Mouse (Mus musculus) hindbrain, embryonic 16.5 days (tissue): ENCODE results near the gene Ankrd2. TPM values are rescaled to one million over a fixed set of nuclear protein-coding genes. Genes with fewer than 3 reads are reported as not detected.

Experiments
- ATAC-seq: fragments of 200-750 bp; cut with Nextera tagmentation; 2 replicates; pipeline ENCODE4 v1.8.0; 2017; ENCODE audit warnings: moderate TSS enrichment, moderate library complexity
- H3K27ac ChIP-seq: fragments of 300-500 bp; sonication (generic); 2 replicates; pipeline ENCODE4 v1.5.1; 2014; ENCODE audit warnings: low read depth, mild to moderate bottlenecking, control low read depth, low read length, moderate library complexity
- H3K27me3 ChIP-seq: fragments of 300-500 bp; sonication (generic); replicated peaks from 2 replicates; pipeline ENCODE4 v1.6.1; 2014; ENCODE audit warnings: low read length; ENCODE audit not compliant: control insufficient read depth, insufficient read depth
- H3K36me3 ChIP-seq: fragments of 300-500 bp; sonication (generic); 2 replicates; pipeline ENCODE4 v1.6.1; 2014; ENCODE audit warnings: mild to moderate bottlenecking, low read length, moderate library complexity, mixed read lengths; ENCODE audit not compliant: control insufficient read depth, insufficient read depth
- H3K4me1 ChIP-seq: fragments of 300-500 bp; sonication (generic); 2 replicates; pipeline ENCODE4 v1.6.1; 2014; ENCODE audit warnings: low read depth, low read length; ENCODE audit not compliant: control insufficient read depth, insufficient read depth
- H3K4me2 ChIP-seq: fragments of 300-500 bp; sonication (generic); 2 replicates; pipeline ENCODE4 v1.6.1; 2014; ENCODE audit warnings: mild to moderate bottlenecking, low read length, control low read depth, moderate library complexity
- H3K4me3 ChIP-seq: fragments of 300-500 bp; sonication (generic); 2 replicates; pipeline ENCODE4 v1.5.1; 2014; ENCODE audit warnings: mild to moderate bottlenecking, low read length, control low read depth, moderate library complexity
- H3K9ac ChIP-seq: fragments of 300-500 bp; sonication (generic); 2 replicates; pipeline ENCODE4 v1.6.1; 2014; ENCODE audit warnings: low read depth, mild to moderate bottlenecking, control low read depth, low read length, moderate library complexity
- H3K9me3 ChIP-seq: fragments of 300-500 bp; sonication (generic); 2 replicates; pipeline ENCODE4 v1.6.1; 2014; ENCODE audit warnings: mild to moderate bottlenecking, low read length, moderate library complexity; ENCODE audit not compliant: control insufficient read depth
- WGBS: fragments of 180-500 bp; shearing (Covaris S2); extraction: QIAGEN DNeasy Blood & Tissue Kit; methylation state at CpG from one replicate; pipeline ENCODE4 v1.1.7; 2014; 5-methylcytosine and 5-hydroxymethylcytosine counted together
- polyA plus RNA-seq: library from polyadenylated mRNA; unstranded; fragments of >200 nt; fragmentation: Nextera tagmentation; extraction: Ambion mirVana; gene quantifications from 2 replicates; pipeline ENCODE4 v1.2.1, GENCODE M21; 2015

Ankrd2 gene
- polyA plus RNA-seq, 1 experiment from 2014 or later: 1.1 TPM

GRCm38 (mm10) chr19:42009067-42009466 is 26.7 kb upstream of the Ankrd2 start:
- no peak overlapping the region for H3K4me3 ChIP-seq
- no peaks in the 10 kb centered on the region for H3K27me3 ChIP-seq
- H3K4me1 ChIP-seq: no peaks in the 10 kb centered on the region; the same call in none of the 2 replicates
- peak; percentile 48; the same call in 1 of the 2 replicates for ATAC-seq
- no peak overlapping the region for H3K27ac ChIP-seq
- H3K36me3 ChIP-seq: no peaks in the 10 kb centered on the region
- H3K4me2 ChIP-seq: no peak overlapping the region
- H3K9me3 ChIP-seq: no peaks in the 10 kb centered on the region
- H3K9ac ChIP-seq: no peak overlapping the region
- WGBS: 65% methylated on average over 7 of the region's 7 CpGs

DNA sequence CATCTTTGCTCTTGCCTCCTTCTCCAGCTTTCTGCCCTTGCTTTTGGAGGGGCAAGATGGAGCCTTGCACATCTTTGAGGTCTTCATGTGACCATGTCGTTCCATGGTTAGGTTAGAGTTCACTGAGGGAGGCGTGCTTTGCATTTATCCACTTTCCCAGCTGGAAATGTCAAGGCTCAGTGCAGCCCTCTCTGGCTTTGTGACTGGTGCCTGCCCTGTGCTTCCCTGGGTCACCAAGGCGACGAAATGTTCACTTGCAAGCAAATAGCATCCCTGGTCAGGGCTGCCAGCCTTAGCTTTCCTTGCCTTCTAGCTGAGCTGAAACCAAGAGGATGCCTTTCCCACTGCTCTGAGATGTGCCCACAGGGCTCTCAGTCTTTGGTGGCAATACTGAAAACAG is 25.4 kb upstream of the Ankrd2 start:
- ATAC-seq: peak; percentile 42; the same call in 1 of the 2 replicates

DNA sequence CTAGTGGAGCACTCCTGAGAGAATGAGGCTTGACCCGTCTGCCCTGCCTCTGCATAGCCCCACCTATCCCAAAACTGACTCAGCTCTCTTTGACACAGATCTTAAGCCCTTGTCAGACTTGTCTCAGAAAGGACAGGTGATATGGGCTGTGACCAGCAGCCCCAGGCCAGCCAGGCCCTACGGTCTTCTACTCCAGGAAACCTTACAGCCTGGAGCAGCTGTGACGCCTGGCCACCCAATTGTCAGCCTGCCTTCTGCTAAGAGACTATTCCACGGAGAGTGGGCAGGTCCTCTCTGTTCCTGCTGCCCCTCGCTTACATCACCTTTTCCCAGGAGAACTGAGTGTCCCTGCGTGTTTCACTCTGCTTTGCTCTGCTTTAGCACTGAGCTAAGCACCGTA is 24.7 kb upstream of the Ankrd2 start:
- H3K4me1 ChIP-seq: no peaks in the 10 kb centered on the region
- H3K4me3 ChIP-seq: no peak overlapping the region
- no peak overlapping the region for H3K4me2 ChIP-seq
- H3K9me3 ChIP-seq: no peaks in the 10 kb centered on the region
- ATAC-seq: no peak
- H3K36me3 ChIP-seq: no peaks in the 10 kb centered on the region
- H3K27me3 ChIP-seq: no peaks in the 10 kb centered on the region
- H3K9ac ChIP-seq: no peak overlapping the region
- no peak overlapping the region for H3K27ac ChIP-seq
- 80% methylated on average over 7 of the region's 7 CpGs for WGBS

More for the DNA sequence above, 25.4 kb upstream of the Ankrd2 start:
- Histone ChIP-seq H3K27ac (no peak overlapping the region), H3K27me3 (no peaks in the 10 kb centered on the region), H3K4me3 (no peak overlapping the region), H3K4me1 (no peaks in the 10 kb centered on the region; the same call in 1 of the 2 replicates), H3K9ac (no peak overlapping the region), H3K36me3 (no peaks in the 10 kb centered on the region), H3K4me2 (no peak overlapping the region), H3K9me3 (no peaks in the 10 kb centered on the region)
- WGBS: 35% methylated on average over 4 of the region's 4 CpGs

GRCm38 (mm10) chr19:42014231-42014825 is 21.5 kb upstream of the Ankrd2 start:
- H3K27ac ChIP-seq: no peak overlapping the region
- no peak overlapping the region for H3K9ac ChIP-seq
- H3K4me2 ChIP-seq: no peak overlapping the region
- H3K9me3 ChIP-seq: no peaks in the 10 kb centered on the region
- H3K27me3 ChIP-seq: no peaks in the 10 kb centered on the region
- no peak overlapping the region for H3K4me3 ChIP-seq
- no peak for ATAC-seq
- peaks cover 5% of the 10 kb centered on the region for H3K4me1 ChIP-seq
- H3K36me3 ChIP-seq: no peaks in the 10 kb centered on the region
- WGBS: 94% methylated on average over 3 of the region's 3 CpGs

GRCm38 (mm10) chr19:42015001-42015400 is 20.8 kb upstream of the Ankrd2 start:
- 88% methylated on average over 6 of the region's 6 CpGs for WGBS
- ATAC-seq: no peak
- no peaks in the 10 kb centered on the region for H3K9me3 ChIP-seq

GRCm38 (mm10) chr19:42016251-42016650 is 19.5 kb upstream of the Ankrd2 start:
- Histone ChIP-seq H3K9ac (no peak overlapping the region), H3K4me1 (peaks cover 5% of the 10 kb centered on the region), H3K4me2 (no peak overlapping the region), H3K4me3 (no peak overlapping the region), H3K27me3 (no peaks in the 10 kb centered on the region), H3K27ac (no peak overlapping the region), H3K9me3 (no peaks in the 10 kb centered on the region), H3K36me3 (no peaks in the 10 kb centered on the region)
- ATAC-seq: no peak
- 66% methylated on average over 4 of the region's 4 CpGs for WGBS

More at GRCm38 (mm10) chr19:42015001-42015400, 20.8 kb upstream of the Ankrd2 start:
- no peak overlapping the region for H3K9ac ChIP-seq
- no peaks in the 10 kb centered on the region for H3K36me3 ChIP-seq
- H3K27me3 ChIP-seq: no peaks in the 10 kb centered on the region
- no peak overlapping the region for H3K4me2 ChIP-seq
- no peak overlapping the region for H3K27ac ChIP-seq
- peaks cover 5% of the 10 kb centered on the region for H3K4me1 ChIP-seq
- H3K4me3 ChIP-seq: no peak overlapping the region

DNA sequence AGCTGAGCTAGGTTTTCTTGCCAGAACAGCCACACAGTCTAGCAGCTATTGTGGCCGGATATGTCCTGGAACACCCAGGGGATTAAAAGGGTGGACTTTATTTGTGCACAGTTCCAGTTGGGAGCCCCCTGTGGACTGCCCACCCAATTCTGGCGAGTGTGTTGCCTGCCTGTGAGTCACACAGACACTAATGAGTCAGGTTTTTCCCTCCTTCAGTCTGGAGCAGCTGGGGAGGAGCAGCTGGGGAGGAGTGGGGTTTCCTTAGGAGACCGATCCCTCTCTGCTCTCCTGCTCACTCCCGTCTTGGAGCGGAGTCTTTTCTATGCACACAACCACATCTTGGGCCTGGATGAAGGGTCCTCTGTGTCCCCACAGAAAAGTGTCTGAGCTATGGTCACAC is 19.0 kb upstream of the Ankrd2 start:
- H3K27me3 ChIP-seq: no peaks in the 10 kb centered on the region
- ATAC-seq: 0 out of 2 replicates have a peak, but pooled peaks have one; percentile 12
- no peaks in the 10 kb centered on the region for H3K36me3 ChIP-seq
- no peaks in the 10 kb centered on the region for H3K9me3 ChIP-seq
- peaks cover 5% of the 10 kb centered on the region for H3K4me1 ChIP-seq
- WGBS: 61% methylated on average over 5 of the region's 5 CpGs
- no peak overlapping the region for H3K9ac ChIP-seq
- H3K4me3 ChIP-seq: no peak overlapping the region
- H3K4me2 ChIP-seq: no peak overlapping the region
- H3K27ac ChIP-seq: peak overlapping the region; percentile 55

GRCm38 (mm10) chr19:42017399-42018247 is 18.2 kb upstream of the Ankrd2 start:
- Histone ChIP-seq H3K9ac (no peak overlapping the region), H3K4me2 (no peak overlapping the region), H3K9me3 (no peaks in the 10 kb centered on the region), H3K4me1 (peaks cover 5% of the 10 kb centered on the region), H3K4me3 (no peak overlapping the region), H3K36me3 (no peaks in the 10 kb centered on the region), H3K27me3 (no peaks in the 10 kb centered on the region), H3K27ac (peak overlapping the region; percentile 55)
- WGBS: 71% methylated on average over 8 of the region's 8 CpGs
- 0 out of 2 replicates have a peak, but pooled peaks have one; percentile 34 for ATAC-seq

DNA sequence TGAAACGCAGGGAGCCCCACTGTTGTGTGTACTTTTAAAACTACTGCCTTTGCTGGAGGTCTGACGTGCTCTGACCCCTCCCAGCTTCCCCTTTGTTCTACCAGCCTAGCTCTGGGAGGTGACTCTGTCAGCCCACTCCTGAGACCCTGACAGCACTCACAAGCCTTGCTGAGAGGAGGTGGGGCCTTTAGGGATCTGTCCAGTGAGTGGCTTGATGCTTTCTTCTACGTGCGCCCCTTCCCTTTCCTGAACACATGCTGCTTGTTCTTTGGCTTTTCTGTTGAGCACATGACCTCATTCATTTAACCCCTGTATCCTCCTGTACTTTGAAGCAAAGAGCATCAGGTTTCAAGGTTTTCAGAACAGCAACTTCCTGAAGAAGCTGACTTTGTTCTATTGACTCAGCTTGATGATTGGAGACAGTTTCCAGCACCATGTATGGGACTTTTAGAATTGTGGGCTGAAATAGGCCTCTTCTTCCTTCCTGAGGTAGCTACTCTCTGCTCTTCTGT is 16.7 kb upstream of the Ankrd2 start:
- Histone ChIP-seq H3K27ac (no peak overlapping the region), H3K9me3 (no peaks in the 10 kb centered on the region), H3K4me1 (peaks cover 5% of the 10 kb centered on the region), H3K36me3 (no peaks in the 10 kb centered on the region), H3K4me2 (no peak overlapping the region), H3K9ac (no peak overlapping the region), H3K27me3 (no peaks in the 10 kb centered on the region), H3K4me3 (no peak overlapping the region)
- no peak for ATAC-seq
- 38% methylated on average over 4 of the region's 4 CpGs for WGBS
